Mouse (Mus musculus): Measurements from ENCODE around the gene Col4a1.
A peak's percentile ranks its signal among the peaks of the same experiment; 100 is the strongest.

Gene Col4a1

GRCm38 (mm10) chr8:11233009-11233408 lies 79.6 kb downstream of the Col4a1 start:
- DNase-seq (ENCODE audit: low read depth, low spot score) = no peak

GRCm38 (mm10) chr8:11230277-11230676 lies 82.3 kb downstream of the Col4a1 start:
- no peak for DNase-seq (ENCODE audit: low read depth, low spot score)

- no peak for DNase-seq (ENCODE audit: low read depth, low spot score)
These were observed 85.2 kb downstream of the Col4a1 start for GRCm38 (mm10) chr8:11227421-11227820.

- DNase-seq (ENCODE audit: low read depth, low spot score) = no peak
These were observed 86.8 kb downstream of the Col4a1 start for GRCm38 (mm10) chr8:11225577-11226434.

GRCm38 (mm10) chr8:11224178-11224577 lies 88.4 kb downstream of the Col4a1 start:
- DNase-seq (ENCODE audit: low read depth, low spot score) = no peak

- DNase-seq (ENCODE audit: low read depth, low spot score) = no peak
These were observed 91.3 kb downstream of the Col4a1 start for GRCm38 (mm10) chr8:11221353-11221752.

- DNase-seq (ENCODE audit: low read depth, low spot score) = no peak
These were observed 93.3 kb downstream of the Col4a1 start for GRCm38 (mm10) chr8:11219282-11219681.

GRCm38 (mm10) chr8:11215231-11215630 lies 97.4 kb downstream of the Col4a1 start:
- DNase-seq (ENCODE audit: low read depth, low spot score) = peak; percentile 93

GRCm38 (mm10) chr8:11206509-11206908 lies 106.1 kb downstream of the Col4a1 start:
- peak; percentile 38 for DNase-seq (ENCODE audit: low read depth, low spot score)

GRCm38 (mm10) chr8:11205532-11205931 lies 107.1 kb downstream of the Col4a1 start:
- DNase-seq (ENCODE audit: low read depth, low spot score) = no peak

GRCm38 (mm10) chr8:11203260-11204110 lies 109.1 kb downstream of the Col4a1 start:
- DNase-seq (ENCODE audit: low read depth, low spot score) = no peak

GRCm38 (mm10) chr8:11198650-11199049 lies 114.0 kb downstream of the Col4a1 start:
- DNase-seq (ENCODE audit: low read depth, low spot score) = no peak

- no peak for DNase-seq (ENCODE audit: low read depth, low spot score)
These were observed 114.6 kb downstream of the Col4a1 start for GRCm38 (mm10) chr8:11197988-11198387.

- DNase-seq (ENCODE audit: low read depth, low spot score) = no peak
These were observed 115.4 kb downstream of the Col4a1 start for GRCm38 (mm10) chr8:11197261-11197660.

GRCm38 (mm10) chr8:11192719-11193324 lies 119.8 kb downstream of the Col4a1 start:
- no peak for DNase-seq (ENCODE audit: low read depth, low spot score)

- peak; percentile 70 for DNase-seq (ENCODE audit: low read depth, low spot score)
These were observed 124.9 kb downstream of the Col4a1 start for GRCm38 (mm10) chr8:11187581-11188271.

GRCm38 (mm10) chr8:11186456-11186855 lies 126.2 kb downstream of the Col4a1 start:
- no peak for DNase-seq (ENCODE audit: low read depth, low spot score)

GRCm38 (mm10) chr8:11185672-11186071 lies 127.0 kb downstream of the Col4a1 start:
- DNase-seq (ENCODE audit: low read depth, low spot score) = no peak

GRCm38 (mm10) chr8:11183611-11184031 lies 129.0 kb downstream of the Col4a1 start:
- DNase-seq (ENCODE audit: low read depth, low spot score) = no peak

GRCm38 (mm10) chr8:11182606-11183005 lies 130.0 kb downstream of the Col4a1 start:
- no peak for DNase-seq (ENCODE audit: low read depth, low spot score)

GRCm38 (mm10) chr8:11182148-11182484 lies 130.5 kb downstream of the Col4a1 start:
- DNase-seq (ENCODE audit: low read depth, low spot score) = no peak

Data from 3T3-L1 (cell line).